Mouse (Mus musculus): ENCODE measurements around the gene Gcg. TPM values are rescaled to one million over a fixed set of nuclear protein-coding genes. Genes with fewer than 3 reads are reported as not detected.

The Gcg gene
- polyA plus RNA-seq, 1 experiment from 2014 or later = not detected

- 76% methylated on average over 2 of the region's 2 CpGs for WGBS
- Histone ChIP-seq H3K27me3 (ENCODE audit: insufficient read depth, low read length) (no peaks in the 10 kb centered on the region), H3K36me3 (ENCODE audit: insufficient read depth, low read length) (no peaks in the 10 kb centered on the region), H3K4me2 (replicated peaks; ENCODE audit: low read depth, low read length) (no peak overlapping the region), H3K4me3 (ENCODE audit: low read length) (no peak overlapping the region), H3K9ac (replicated peaks; ENCODE audit: low read length) (no peak overlapping the region), H3K4me1 (ENCODE audit: insufficient read depth, low read length) (0 out of 2 replicates have a peak, but pooled peaks cover 5% of the 10 kb centered on the region), H3K9me3 (ENCODE audit: low read length) (no peaks in the 10 kb centered on the region), H3K27ac (ENCODE audit: low read length) (no peak overlapping the region)
- ATAC-seq (ENCODE audit: low FRiP score, low TSS enrichment) = no peak
These were observed 21.3 kb downstream of the Gcg start for GRCm38 (mm10) chr2:62462174-62462573.

- H3K4me1 ChIP-seq (ENCODE audit: insufficient read depth, low read length) = 0 out of 2 replicates have a peak, but pooled peaks cover 5% of the 10 kb centered on the region
- no peak overlapping the region for H3K4me3 ChIP-seq (ENCODE audit: low read length)
- H3K9me3 ChIP-seq (ENCODE audit: low read length) = no peaks in the 10 kb centered on the region
- ATAC-seq (ENCODE audit: low FRiP score, low TSS enrichment) = no peak
- H3K36me3 ChIP-seq (ENCODE audit: insufficient read depth, low read length) = no peaks in the 10 kb centered on the region
- no peak overlapping the region for H3K27ac ChIP-seq (ENCODE audit: low read length)
- no peak overlapping the region for H3K4me2 ChIP-seq (replicated peaks; ENCODE audit: low read depth, low read length)
- WGBS = 50% methylated on average over 12 of the region's 12 CpGs
- no peaks in the 10 kb centered on the region for H3K27me3 ChIP-seq (ENCODE audit: insufficient read depth, low read length)
- H3K9ac ChIP-seq (replicated peaks; ENCODE audit: low read length) = no peak overlapping the region
These were observed 22.5 kb downstream of the Gcg start for GRCm38 (mm10) chr2:62460815-62461450.

GRCm38 (mm10) chr2:62460231-62460710 is 23.2 kb downstream of the Gcg start:
- no peak; the same call in 1 of the 2 replicates for ATAC-seq (ENCODE audit: low FRiP score, low TSS enrichment)
- no peak overlapping the region for H3K27ac ChIP-seq (ENCODE audit: low read length)
- no peaks in the 10 kb centered on the region for H3K27me3 ChIP-seq (ENCODE audit: insufficient read depth, low read length)
- no peak overlapping the region for H3K9ac ChIP-seq (replicated peaks; ENCODE audit: low read length)
- H3K36me3 ChIP-seq (ENCODE audit: insufficient read depth, low read length) = no peaks in the 10 kb centered on the region
- WGBS = 42% methylated on average over 7 of the region's 7 CpGs
- H3K4me2 ChIP-seq (replicated peaks; ENCODE audit: low read depth, low read length) = no peak overlapping the region
- no peaks in the 10 kb centered on the region for H3K9me3 ChIP-seq (ENCODE audit: low read length)
- H3K4me1 ChIP-seq (ENCODE audit: insufficient read depth, low read length) = 0 out of 2 replicates have a peak, but pooled peaks cover 5% of the 10 kb centered on the region
- no peak overlapping the region for H3K4me3 ChIP-seq (ENCODE audit: low read length)

- Histone ChIP-seq H3K4me1 (ENCODE audit: insufficient read depth, low read length) (0 out of 2 replicates have a peak, but pooled peaks cover 5% of the 10 kb centered on the region), H3K9me3 (ENCODE audit: low read length) (no peaks in the 10 kb centered on the region), H3K4me3 (ENCODE audit: low read length) (no peak overlapping the region), H3K4me2 (replicated peaks; ENCODE audit: low read depth, low read length) (no peak overlapping the region), H3K27me3 (ENCODE audit: insufficient read depth, low read length) (no peaks in the 10 kb centered on the region), H3K36me3 (ENCODE audit: insufficient read depth, low read length) (no peaks in the 10 kb centered on the region), H3K9ac (replicated peaks; ENCODE audit: low read length) (no peak overlapping the region), H3K27ac (ENCODE audit: low read length) (no peak overlapping the region)
- WGBS = 39% methylated on average over 18 of the region's 18 CpGs
- no peak for ATAC-seq (ENCODE audit: low FRiP score, low TSS enrichment)
These were observed 23.9 kb downstream of the Gcg start for GRCm38 (mm10) chr2:62459241-62460174.

GRCm38 (mm10) chr2:62458070-62458469 is 25.4 kb downstream of the Gcg start:
- Histone ChIP-seq H3K4me1 (ENCODE audit: insufficient read depth, low read length) (0 out of 2 replicates have a peak, but pooled peaks cover 5% of the 10 kb centered on the region), H3K36me3 (ENCODE audit: insufficient read depth, low read length) (no peaks in the 10 kb centered on the region), H3K4me2 (replicated peaks; ENCODE audit: low read depth, low read length) (no peak overlapping the region), H3K9ac (replicated peaks; ENCODE audit: low read length) (no peak overlapping the region), H3K27ac (ENCODE audit: low read length) (no peak overlapping the region), H3K9me3 (ENCODE audit: low read length) (no peaks in the 10 kb centered on the region), H3K4me3 (ENCODE audit: low read length) (no peak overlapping the region), H3K27me3 (ENCODE audit: insufficient read depth, low read length) (no peaks in the 10 kb centered on the region)
- 43% methylated on average over 9 of the region's 9 CpGs for WGBS
- no peak for ATAC-seq (ENCODE audit: low FRiP score, low TSS enrichment)

GRCm38 (mm10) chr2:62454991-62455390 is 28.5 kb downstream of the Gcg start:
- H3K4me2 ChIP-seq (replicated peaks; ENCODE audit: low read depth, low read length) = no peak overlapping the region
- no peaks in the 10 kb centered on the region for H3K4me1 ChIP-seq (ENCODE audit: insufficient read depth, low read length)
- 86% methylated on average over 11 of the region's 11 CpGs for WGBS
- H3K4me3 ChIP-seq (ENCODE audit: low read length) = no peak overlapping the region
- no peak for ATAC-seq (ENCODE audit: low FRiP score, low TSS enrichment)
- no peak overlapping the region for H3K9ac ChIP-seq (replicated peaks; ENCODE audit: low read length)
- H3K27me3 ChIP-seq (ENCODE audit: insufficient read depth, low read length) = no peaks in the 10 kb centered on the region
- H3K9me3 ChIP-seq (ENCODE audit: low read length) = no peaks in the 10 kb centered on the region
- H3K36me3 ChIP-seq (ENCODE audit: insufficient read depth, low read length) = no peaks in the 10 kb centered on the region
- no peak overlapping the region for H3K27ac ChIP-seq (ENCODE audit: low read length)

- ATAC-seq (ENCODE audit: low FRiP score, low TSS enrichment) = peak; percentile 69; the same call in 1 of the 2 replicates
- H3K27ac ChIP-seq (ENCODE audit: low read length) = no peak overlapping the region
- H3K4me2 ChIP-seq (replicated peaks; ENCODE audit: low read depth, low read length) = no peak overlapping the region
- H3K9me3 ChIP-seq (ENCODE audit: low read length) = no peaks in the 10 kb centered on the region
- no peaks in the 10 kb centered on the region for H3K4me1 ChIP-seq (ENCODE audit: insufficient read depth, low read length)
- no peak overlapping the region for H3K9ac ChIP-seq (replicated peaks; ENCODE audit: low read length)
- no peaks in the 10 kb centered on the region for H3K27me3 ChIP-seq (ENCODE audit: insufficient read depth, low read length)
- WGBS = 50% methylated on average over 6 of the region's 6 CpGs
- H3K4me3 ChIP-seq (ENCODE audit: low read length) = no peak overlapping the region
- H3K36me3 ChIP-seq (ENCODE audit: insufficient read depth, low read length) = no peaks in the 10 kb centered on the region
These were observed 29.4 kb downstream of the Gcg start for GRCm38 (mm10) chr2:62454033-62454432.

GRCm38 (mm10) chr2:62450364-62450763 is 33.1 kb downstream of the Gcg start:
- Histone ChIP-seq H3K36me3 (ENCODE audit: insufficient read depth, low read length) (no peaks in the 10 kb centered on the region), H3K9ac (replicated peaks; ENCODE audit: low read length) (no peak overlapping the region), H3K4me1 (ENCODE audit: insufficient read depth, low read length) (no peaks in the 10 kb centered on the region), H3K4me3 (ENCODE audit: low read length) (no peak overlapping the region), H3K27ac (ENCODE audit: low read length) (no peak overlapping the region), H3K27me3 (ENCODE audit: insufficient read depth, low read length) (no peaks in the 10 kb centered on the region), H3K9me3 (ENCODE audit: low read length) (no peaks in the 10 kb centered on the region), H3K4me2 (replicated peaks; ENCODE audit: low read depth, low read length) (no peak overlapping the region)
- ATAC-seq (ENCODE audit: low FRiP score, low TSS enrichment) = no peak
- WGBS = 83% methylated on average over 6 of the region's 6 CpGs

GRCm38 (mm10) chr2:62449692-62450346 is 33.6 kb downstream of the Gcg start:
- Histone ChIP-seq H3K4me3 (ENCODE audit: low read length) (no peak overlapping the region), H3K36me3 (ENCODE audit: insufficient read depth, low read length) (no peaks in the 10 kb centered on the region)

More at GRCm38 (mm10) chr2:62449692-62450346, 33.6 kb downstream of the Gcg start:
- Histone ChIP-seq H3K4me2 (replicated peaks; ENCODE audit: low read depth, low read length) (no peak overlapping the region), H3K27me3 (ENCODE audit: insufficient read depth, low read length) (no peaks in the 10 kb centered on the region), H3K9ac (replicated peaks; ENCODE audit: low read length) (no peak overlapping the region), H3K27ac (ENCODE audit: low read length) (no peak overlapping the region), H3K4me1 (ENCODE audit: insufficient read depth, low read length) (no peaks in the 10 kb centered on the region), H3K9me3 (ENCODE audit: low read length) (no peaks in the 10 kb centered on the region)
- WGBS = 80% methylated on average over 5 of the region's 5 CpGs
- no peak for ATAC-seq (ENCODE audit: low FRiP score, low TSS enrichment)

All from kidney, embryonic 16.5 days (tissue).